Mouse (Mus musculus) small intestine, adult 2 months (tissue): ENCODE results near the gene Lemd1.

Source experiments
- CTCF ChIP-seq: fragments of 200-500 bp; IDR thresholded peaks from 2 replicates; pipeline ENCODE4 v1.5.1; 2012; ENCODE audit warnings: low read depth, mild to moderate bottlenecking, control low read depth, inconsistent platforms, low read length, moderate library complexity, mixed read lengths; ENCODE audit not compliant: insufficient replicate concordance, insufficient read length; ENCODE audit errors: extremely low read depth
- POLR2A ChIP-seq: fragments of 200-500 bp; IDR thresholded peaks from 2 replicates; pipeline ENCODE4 v1.6.1; 2012; ENCODE audit warnings: low read depth, mild to moderate bottlenecking, control low read depth, inconsistent platforms, low read length, moderate library complexity

- no peak for TF ChIP-seq CTCF
- TF ChIP-seq POLR2A = no peak
Observed at GRCm38 (mm10) chr1:132190621-132191092, 574 bp upstream of the Lemd1 start.
